Mouse (Mus musculus) CD4-positive helper T cell, adult 2 months (primary cell): ENCODE measurements around the gene Ccl12.

ENCODE experiments used
- DNase-seq: peaks from one replicate; pipeline ENCODE4 v3.0.0-alpha.2; 2012; ENCODE audit warnings: low read depth, missing footprints, low spot score

Gene Ccl12

DNA sequence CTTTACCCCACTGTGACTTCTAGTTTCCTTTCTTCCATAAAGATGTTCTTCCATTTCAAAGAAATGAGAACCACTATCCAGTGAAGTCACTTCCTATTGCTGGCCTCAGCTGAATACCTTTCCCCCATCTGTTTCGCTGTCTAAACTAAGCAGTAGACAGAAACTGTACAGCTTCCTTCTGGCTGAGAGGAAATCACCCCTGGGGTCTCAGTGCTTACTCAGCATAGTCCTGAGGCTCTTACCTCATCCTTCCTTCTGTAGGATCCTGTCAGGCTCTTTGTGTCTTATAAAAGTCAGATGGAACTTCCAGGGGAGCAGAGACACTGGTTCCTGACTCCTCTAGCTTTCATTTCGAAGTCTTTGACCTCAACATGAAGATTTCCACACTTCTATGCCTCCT, at the start of gene Ccl12:
Gene Ccl12, plus strand, starts transcription at position 317 of the 400 bp plus-strand sequence.
- DNase-seq, result no peak

DNA sequence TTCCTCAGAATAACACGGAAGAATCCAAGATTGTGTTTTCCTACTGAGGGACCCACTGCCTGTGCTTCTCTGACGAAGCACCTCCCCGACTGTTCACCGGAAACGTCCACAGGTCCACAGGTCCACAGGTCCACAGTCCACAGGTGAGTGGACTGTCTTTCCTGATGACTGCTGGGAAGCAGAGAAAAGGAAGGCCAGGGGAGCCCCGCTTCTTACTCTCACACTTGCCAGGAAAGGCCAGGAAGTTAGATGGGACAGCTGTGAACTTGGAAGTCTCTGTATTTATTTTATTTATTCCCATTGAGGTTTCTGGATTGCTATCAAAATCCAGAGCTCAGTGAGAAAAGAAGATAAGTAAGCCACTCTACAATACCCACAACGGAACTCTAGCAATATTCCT, 47.8 kb upstream of the Ccl12 start:
- DNase-seq, result no peak

DNA sequence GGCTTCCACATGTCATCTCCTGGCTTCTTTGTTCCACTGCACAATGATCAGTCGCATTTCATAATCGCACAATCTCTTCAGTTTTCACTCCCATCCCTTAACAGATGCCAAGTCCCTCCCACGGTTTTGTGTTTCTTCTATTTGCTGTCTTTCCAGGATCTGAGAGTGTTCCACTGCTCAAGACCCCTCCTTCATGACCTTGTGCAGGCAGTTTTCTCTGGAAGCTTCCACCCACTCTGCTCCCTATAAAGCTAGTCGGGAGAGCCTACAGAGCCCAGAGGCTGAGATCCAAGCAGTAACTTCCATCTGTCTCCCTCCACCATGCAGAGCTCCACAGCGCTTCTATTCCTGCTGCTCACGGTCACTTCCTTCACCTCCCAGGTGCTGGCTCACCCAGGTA, 44.0 kb upstream of the Ccl12 start, which contains the start of gene Ccl11:
Gene Ccl11, plus strand, starts transcription at position 178 of the 400 bp plus-strand sequence.
- no peak for DNase-seq

DNA sequence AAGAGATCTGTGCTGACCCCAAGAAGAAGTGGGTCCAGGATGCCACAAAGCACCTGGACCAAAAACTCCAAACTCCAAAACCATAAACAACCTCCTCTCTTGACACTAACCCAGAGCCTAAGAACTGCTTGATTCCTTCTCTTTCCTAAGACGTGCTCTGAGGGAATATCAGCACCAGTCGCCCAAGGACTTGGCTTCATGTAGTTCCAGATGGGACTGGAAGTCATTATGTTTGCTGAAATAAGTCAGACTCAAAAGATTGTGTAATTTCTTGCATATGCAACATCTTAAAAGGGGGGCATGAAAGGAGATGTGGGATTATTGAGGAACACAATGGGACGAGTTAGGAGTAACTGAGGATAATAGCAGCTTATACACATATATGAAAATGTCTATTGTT, 39.4 kb upstream of the Ccl12 start:
- DNase-seq, result no peak

DNA sequence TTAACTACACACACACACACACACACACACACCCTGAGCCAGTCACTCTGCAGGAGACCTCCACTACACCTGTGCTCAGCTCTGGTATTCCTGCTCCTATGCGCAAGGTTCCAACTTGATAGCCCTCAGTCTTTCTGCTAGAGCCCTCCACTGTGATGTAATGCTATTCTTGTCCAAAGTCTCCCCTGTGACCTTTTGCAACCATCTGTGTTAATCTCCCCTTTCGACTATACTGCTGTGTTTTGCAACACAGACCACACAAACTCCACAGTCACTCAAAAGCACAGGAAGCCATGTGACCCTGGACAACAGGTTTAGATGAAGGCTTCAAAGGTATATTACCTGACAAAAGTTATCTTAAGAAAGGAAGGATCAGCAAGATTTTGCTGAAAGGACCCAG, 38.2 kb upstream of the Ccl12 start:
- no peak for DNase-seq

DNA sequence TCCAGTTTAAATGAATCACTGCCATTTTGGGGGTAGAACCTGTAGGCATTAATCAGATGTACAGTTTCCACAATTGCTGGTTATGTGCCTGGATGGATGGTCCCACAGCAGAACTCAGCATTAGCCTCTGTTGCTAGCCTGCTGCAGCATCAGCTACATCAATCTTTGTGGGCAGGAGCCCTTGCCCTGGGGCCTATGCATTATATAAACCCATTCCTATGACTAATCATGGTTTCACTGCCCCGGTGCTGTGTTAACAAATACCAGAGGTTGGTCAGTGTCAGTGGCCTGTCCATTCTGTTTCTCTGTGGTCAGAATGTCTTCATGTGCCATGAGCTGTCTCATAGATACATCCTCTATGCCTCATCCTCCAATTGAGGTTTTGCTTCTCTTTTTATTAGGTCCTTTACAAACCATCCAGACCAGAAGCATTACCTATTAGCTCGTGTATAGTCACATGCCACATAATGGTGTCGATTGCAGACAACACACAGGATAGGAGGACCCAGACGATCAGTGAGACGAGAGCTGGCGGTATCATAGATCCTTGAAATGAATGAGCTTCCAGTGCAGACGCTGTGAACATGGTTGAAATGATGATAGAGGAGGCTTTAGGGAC, 34.6 kb upstream of the Ccl12 start:
- no peak for DNase-seq

DNA sequence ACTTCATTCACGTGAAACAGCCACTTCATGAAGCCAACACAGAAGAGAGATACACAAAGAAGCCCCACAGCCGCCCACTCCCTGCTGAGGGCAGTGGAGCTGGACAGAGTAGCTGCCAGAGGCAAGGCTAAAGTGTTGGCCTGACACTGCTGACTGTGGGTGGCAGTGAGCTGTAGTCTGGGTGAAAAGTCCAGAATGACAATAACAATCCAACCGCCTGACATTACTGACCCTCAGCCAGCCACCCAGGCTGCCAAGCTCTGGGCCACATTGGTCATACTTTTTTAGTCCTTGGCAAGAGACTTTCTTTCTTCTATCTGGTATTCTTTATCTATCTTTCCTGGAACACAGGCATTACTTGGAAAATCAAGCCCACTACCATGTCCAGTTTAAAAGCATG, 30.6 kb upstream of the Ccl12 start:
- no peak for DNase-seq

DNA sequence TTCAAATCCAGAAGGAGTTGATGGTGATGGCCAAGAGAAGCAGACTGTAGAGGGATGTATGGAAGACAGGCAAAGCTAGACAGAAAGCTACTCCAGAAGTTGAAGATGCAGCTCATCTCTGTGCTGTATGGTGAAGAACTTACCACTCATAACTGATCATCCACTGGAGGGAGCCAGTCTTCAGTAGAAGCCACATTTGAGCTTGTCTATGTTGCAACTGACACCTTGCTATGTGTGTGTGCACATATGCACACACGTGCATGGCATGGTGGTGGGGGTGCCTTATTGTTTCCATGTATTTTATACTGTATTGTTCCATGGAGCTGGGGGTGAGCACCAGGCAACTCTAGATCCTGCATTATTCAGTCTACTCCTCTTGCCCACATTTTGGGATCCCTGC, 29.3 kb upstream of the Ccl12 start:
- DNase-seq, result no peak

DNA sequence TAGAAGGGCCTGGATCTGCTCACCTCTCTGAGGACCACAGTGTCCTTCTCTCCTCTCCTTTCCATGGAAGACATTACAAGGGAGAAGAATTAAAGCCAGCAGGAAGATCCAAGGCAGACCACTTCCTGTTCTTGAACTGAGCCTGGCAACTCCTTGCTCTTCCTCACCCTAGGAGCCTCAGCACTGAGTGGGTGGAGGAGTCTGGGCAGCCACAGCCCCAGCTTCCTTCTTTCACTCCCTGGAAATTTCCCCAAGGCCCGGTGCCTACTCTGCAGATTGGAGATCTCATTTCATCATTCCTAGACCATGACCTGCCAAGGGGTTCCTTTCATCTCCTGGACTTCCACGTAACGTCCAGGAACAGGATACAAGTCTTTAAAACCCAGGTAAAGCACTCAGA, 28.7 kb upstream of the Ccl12 start:
- no peak for DNase-seq

DNA sequence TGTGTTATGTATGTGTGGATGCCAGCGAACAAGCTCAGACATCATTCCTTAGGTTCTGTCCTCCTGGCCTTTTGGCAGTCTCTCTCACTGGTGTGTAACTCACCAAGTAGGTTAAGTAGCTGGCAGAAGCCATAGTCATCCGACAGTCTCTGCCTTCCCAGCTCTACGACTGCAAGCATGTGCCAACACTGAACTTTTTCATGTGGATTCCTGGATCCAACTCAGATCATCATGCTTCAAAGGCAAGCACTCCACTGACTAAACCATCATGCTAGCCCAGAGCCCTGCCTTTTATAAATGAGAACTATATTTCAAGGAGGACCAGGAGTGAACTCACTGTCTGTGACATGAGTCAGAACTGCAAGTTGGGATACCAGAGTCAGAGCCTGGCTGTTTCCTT, 28.0 kb upstream of the Ccl12 start:
- no peak for DNase-seq

DNA sequence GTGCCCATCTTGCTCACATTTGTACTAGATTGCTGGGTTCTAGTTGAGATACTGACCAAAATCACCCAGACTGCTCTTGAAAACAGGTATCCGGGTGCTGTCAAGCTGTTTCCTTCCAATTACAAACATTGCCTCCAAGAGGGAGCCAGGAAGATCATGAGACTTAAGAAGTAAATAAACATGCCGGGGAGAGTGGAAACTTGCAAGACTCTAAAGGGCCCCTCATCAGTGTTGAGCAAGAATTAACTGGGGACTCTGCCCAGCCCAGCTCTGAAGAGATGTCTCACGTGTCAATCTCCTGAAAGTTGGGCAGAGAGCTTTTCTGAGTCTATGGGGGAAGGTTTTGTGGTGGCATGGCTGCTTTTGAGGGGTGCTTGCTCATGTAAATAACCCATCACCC, 24.6 kb upstream of the Ccl12 start:
- no peak for DNase-seq

DNA sequence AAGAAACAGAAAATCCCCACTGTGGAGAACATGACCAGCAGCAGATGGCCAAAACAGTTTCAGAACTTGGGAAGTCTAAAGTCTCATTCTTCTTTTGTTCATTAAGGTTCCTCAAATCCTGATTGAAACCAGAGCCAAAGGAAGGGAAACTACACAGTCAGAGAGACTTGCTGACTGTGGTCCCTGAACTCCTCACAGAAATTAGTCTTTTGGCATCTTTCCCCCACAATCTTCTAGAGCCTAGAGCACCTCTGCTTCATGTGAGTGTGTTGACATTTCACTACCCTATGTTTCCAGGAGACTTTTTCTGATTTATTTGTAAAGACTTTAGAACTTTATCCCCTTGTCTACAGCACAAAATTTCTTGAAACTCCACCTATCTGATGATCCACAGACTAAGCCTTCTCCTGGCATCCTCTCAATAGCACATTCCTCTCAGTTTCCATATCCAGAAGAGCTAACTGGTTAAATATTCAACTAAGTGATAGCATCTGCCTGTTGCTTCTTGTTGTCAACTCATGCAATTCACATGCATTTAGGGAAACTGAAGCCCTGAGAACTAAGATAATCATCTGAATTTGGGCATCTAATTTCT, 23.4 kb upstream of the Ccl12 start:
- DNase-seq, result no peak

DNA sequence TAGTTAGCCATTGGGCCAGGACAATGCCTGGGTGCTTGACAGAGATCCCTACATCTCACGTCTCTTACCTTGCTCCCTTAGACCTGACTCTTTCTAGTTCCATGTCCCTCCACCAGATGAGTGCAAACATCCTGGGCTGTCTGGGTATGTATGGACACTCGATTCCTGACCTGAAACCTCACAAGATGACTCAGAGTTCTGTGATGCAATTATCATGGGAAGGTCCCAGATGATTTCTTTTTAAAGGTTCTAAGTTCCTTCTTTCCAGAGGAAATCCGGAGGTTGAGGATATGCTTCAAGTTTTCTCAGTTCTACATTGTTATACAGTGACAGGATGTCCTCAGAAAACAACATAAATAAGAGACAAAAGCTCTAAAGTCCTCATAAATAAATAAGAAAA, 20.8 kb upstream of the Ccl12 start:
- no peak for DNase-seq

DNA sequence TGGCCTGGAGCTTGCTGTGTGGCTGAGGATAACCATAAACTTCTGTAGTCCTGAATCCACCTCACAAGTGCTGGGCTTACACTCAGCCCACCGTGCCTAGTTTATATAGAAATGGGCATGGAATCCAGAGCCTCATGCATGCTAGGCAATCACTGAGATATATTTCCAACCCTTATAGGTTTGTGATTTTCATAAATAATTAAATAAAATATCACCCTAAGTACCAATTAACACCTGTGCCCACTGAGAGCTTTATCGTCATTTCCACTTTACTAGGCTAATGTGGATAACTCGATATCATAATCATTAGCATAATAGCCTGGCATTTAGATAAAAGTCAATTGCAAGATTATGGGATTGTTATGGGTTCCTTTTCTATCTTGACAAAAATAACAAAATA, 17.3 kb upstream of the Ccl12 start:
- DNase-seq, result no peak

DNA sequence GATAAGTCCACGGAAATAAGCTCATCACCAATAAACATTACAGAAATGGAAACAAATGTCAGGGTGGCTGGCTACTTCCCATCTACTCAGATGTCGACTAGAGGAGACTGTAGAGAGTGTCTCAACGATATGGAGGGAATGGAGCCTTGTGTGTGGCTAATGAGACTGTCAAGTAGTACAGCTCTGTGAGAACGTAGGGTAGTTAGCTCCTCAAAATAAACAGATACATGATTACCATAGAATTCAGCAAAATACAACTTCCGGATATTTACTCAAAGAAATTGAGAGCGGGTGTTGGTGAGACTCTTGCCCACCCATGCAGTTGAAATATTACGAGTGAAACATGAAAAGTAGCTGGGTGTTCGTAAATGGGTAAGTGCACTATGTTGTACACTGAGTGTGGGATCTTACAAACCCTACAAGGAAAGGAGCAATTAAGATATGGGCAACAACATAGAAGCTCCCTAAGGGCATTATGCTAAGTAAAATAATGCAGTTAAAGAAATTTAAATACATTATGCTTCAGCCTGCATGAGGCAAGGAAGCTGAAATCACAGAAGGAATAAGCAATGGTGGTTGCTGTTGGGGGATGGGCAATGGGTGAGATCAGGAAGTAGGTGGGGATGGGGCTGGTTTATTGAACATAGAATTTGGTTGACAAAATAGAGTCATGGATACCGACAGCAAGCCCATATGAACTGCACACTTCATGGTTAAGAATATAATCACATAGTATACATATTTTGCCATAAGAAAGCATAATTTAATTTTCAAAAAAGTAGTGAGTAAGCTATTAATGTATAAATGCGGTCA, 1.9 kb upstream of the Ccl12 start:
- DNase-seq, result no peak

DNA sequence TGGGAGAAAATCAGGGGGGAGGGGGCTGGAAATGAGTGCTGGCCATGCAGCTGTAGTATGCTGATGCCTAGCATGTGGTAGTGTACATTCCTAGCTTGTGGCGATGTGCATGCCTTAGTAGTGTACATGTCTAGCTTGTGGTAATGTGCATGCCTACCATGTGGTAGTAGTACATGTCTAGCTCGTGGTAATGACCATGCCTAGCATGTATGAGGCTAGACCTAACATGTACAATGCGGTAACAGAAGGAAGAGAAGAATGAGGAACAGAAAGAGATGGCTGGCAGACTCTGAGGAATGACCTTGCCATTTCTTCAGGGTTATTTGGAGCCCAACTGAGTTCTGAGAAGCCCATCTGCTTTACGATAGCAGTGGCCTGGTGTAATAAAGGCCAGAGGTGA, 558 bp upstream of the Ccl12 start:
- no peak for DNase-seq

DNA sequence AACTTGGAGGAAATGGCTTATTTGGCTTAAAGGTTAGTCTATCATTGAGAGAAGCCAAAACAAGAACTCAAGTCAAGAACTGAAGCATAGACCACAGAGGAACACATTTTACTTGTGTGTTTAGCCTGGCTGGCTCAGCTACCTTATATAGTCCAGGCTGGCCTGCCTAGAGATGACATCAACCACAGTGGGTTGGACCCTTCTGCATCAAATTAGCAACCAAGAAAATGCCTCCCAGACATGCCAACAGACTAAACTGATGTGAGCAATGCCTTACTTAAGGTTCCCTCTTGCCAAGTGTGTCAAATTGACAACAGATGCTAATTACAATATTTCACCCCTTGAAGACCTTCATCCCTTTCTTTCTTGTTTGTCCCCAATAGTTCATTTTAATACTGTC, 8.0 kb downstream of the Ccl12 start:
- no peak for DNase-seq

DNA sequence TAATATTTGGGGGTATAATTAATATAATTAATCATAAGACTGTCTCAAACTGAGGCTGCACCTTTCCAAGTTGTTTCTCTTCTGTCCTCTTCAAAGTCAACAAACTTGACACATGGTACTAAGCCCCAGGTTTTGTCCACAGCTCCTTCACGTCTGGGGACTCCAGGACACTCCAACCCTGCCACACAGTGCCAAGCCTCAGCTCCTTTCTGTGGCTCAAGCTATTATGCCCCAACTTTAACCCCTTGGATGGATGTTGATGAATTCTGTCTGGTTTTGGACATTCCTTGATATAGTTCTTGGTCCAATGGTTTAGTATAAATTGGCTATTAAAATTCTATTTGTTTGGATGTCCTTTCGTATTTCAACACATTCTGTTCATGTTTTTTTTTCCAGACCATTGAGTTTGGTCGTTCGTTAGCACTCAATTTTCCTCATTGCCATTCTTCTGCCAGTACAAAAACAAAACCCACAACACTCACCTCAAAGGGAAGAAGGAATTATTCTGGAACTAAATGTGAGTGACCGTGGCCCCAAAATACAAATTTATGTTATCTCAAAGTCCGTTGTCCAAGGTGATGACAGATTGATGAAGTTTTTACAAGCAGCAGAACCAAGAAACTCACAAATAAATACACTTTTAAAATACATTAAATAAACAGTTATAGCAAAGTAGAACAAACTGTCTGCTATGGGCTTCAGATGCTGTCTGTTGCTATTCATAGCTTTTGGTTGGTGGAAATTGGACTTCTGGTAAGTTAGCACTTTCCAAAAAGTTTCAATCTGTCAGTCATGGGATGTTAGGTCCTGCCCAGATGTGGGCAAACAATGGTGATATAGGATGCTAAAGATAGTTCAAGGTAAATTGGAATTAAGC, 9.0 kb downstream of the Ccl12 start:
- DNase-seq, result no peak

DNA sequence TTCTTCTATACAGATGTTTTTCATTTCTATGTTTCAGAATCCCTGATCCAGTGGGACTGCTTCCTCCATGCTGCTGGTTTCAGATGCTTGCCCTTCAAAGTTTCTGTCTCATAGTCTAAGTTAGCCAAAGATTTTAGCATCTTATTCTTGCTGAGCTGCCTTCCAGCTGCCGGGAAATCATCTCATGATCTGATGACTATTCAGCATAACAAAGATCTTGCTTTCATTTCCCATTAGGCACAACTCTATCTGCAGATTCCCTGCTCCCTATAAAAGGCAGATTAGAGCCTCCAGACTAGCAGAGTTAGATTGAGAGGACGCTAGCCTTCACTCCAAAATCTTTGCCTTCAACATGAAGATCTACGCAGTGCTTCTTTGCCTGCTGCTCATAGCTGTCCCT, 13.2 kb downstream of the Ccl12 start, which contains the start of gene Ccl8:
Gene Ccl8, plus strand, starts transcription at position 301 of the 400 bp plus-strand sequence.
- no peak for DNase-seq

DNA sequence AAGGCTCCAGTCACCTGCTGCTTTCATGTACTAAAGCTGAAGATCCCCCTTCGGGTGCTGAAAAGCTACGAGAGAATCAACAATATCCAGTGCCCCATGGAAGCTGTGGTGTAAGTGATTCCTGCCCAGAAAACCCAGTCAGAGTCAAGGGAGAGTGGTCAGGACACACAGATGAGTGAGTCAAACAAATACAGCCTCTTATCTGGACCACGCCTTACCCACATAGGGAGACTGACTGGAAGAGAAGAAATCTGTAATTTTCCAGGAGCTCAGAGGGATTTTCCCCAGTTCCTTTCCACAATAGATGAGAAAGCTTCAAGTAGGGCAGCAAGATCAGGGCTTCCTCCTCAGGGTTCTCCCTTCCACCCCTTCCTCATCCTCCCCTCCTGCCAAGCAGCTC, 14.4 kb downstream of the Ccl12 start:
- DNase-seq, result no peak

DNA sequence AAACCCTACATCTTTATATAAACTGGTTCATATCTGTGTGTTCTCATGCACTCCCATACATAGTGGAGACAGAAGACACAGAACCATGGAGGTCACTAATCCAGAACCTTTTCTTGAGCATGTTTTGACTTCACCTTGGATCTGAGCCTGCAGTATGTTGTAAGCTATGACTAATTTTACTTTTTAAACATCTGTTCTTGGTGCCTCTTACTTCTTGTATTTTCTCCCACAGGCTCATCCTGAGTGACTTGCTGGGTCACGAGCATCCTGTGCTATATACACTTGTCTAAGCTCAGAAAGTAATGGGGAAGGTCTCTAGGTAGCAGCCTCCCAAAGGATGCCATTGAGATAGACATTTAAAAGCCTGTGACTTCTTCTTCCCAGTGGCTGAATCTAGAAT, 31.3 kb downstream of the Ccl12 start:
- no peak for DNase-seq

DNA sequence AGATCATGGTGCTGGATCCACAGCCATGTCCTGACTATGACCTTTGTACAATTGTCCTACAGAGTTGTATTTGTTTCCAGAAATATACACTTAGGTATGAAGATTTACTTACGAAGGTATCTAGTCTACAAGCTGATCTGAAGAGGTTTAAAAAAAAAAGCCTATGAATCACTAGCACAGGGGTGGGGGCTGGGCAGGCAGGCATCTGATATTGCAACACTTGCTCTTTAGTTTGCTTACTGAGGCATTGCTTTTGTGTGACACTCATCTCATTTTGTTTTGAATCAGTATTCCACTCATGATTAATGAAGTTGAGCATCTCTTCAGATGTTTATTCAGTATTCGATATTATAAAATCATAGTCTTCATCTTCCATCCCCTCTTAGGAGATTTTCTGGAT, 34.6 kb downstream of the Ccl12 start:
- no peak for DNase-seq
